ENCODE assay signal across 8 mouse cellular contexts in genomic region chr13:55693243-55693721, GRCm38 (mm10). TPM values are rescaled to one million over a fixed set of nuclear protein-coding genes. Genes with fewer than 3 reads are reported as not detected.
DNase-seq lines count a peak whose midpoint lies in the region; ATAC-seq and TF ChIP-seq lines count a peak whose summit lies in the region.

No protein-coding gene starts in this region.

- H3K4me1 ChIP-seq in forebrain, embryonic 14.5 days (ENCODE audit: control insufficient read depth, insufficient read depth, low read length): peaks cover 15% of the 10 kb centered on the region
- H3K4me1 ChIP-seq in limb, embryonic 13.5 days: peaks cover 19% of the 10 kb centered on the region
- H3K4me1 ChIP-seq in midbrain, postnatal 0 days (ENCODE audit: insufficient read depth, low read length): peaks cover 11% of the 10 kb centered on the region

- DNase-seq in layer of hippocampus, adult 2 months (ENCODE audit: low spot score in 2 of 2): no peak
- DNase-seq in layer of hippocampus, adult 9-11 months: no peak
- DNase-seq in Patski (ENCODE audit: low read depth, low spot score) (no peak), adipocyte (ENCODE audit: low spot score) (no peak)
- no peak for DNase-seq in forebrain, embryonic 14.5 days (ENCODE audit: low spot score)
- DNase-seq in midbrain, postnatal 0 days (ENCODE audit: low spot score): peak; percentile 12
- DNase-seq in adrenal gland, adult 2 months: no peak

- peak overlapping the region; percentile 99 for H3K9ac ChIP-seq in forebrain, embryonic 14.5 days (ENCODE audit: low read length)
- H3K9ac ChIP-seq in limb, embryonic 13.5 days: peak overlapping the region; percentile 100
- peak overlapping the region; percentile 100 for H3K9ac ChIP-seq in midbrain, postnatal 0 days (replicated peaks; ENCODE audit: low read length, poor library complexity, severe bottlenecking)

- H3K27me3 ChIP-seq in Patski: no peaks in the 10 kb centered on the region
- H3K27me3 ChIP-seq in forebrain, embryonic 14.5 days (replicated peaks; ENCODE audit: control insufficient read depth, insufficient read depth, low read length): no peaks in the 10 kb centered on the region
- no peaks in the 10 kb centered on the region for H3K27me3 ChIP-seq in limb, embryonic 13.5 days
- H3K27me3 ChIP-seq in midbrain, postnatal 0 days (ENCODE audit: insufficient read depth, low read length): no peaks in the 10 kb centered on the region

- H3K27ac ChIP-seq in layer of hippocampus, adult 2 months: peak overlapping the region; percentile 99
- peak overlapping the region; percentile 97 for H3K27ac ChIP-seq in forebrain, embryonic 14.5 days (ENCODE audit: low read depth, low read length)
- H3K27ac ChIP-seq in limb, embryonic 13.5 days: peak overlapping the region; percentile 97
- H3K27ac ChIP-seq in midbrain, postnatal 0 days (ENCODE audit: low read depth, low read length): peak overlapping the region; percentile 98

- in situ Hi-C loops in Patski (cut with MboI; ENCODE audit: low pct_unique_long_range_greater_than_20kb): no loop called here

- H3K4me3 ChIP-seq in layer of hippocampus, adult 2 months: peak overlapping the region; percentile 88
- H3K4me3 ChIP-seq in forebrain, embryonic 14.5 days (ENCODE audit: low read depth, low read length): peak overlapping the region; percentile 98
- peak overlapping the region; percentile 97 for H3K4me3 ChIP-seq in limb, embryonic 13.5 days
- H3K4me3 ChIP-seq in midbrain, postnatal 0 days (ENCODE audit: low read depth, low read length): peak overlapping the region; percentile 96

- TF ChIP-seq CTCF in layer of hippocampus, adult 2 months (conservative IDR thresholded peaks at IDR 0.05): no peak
- TF ChIP-seq CTCF in Patski (IDR thresholded peaks at IDR 0.05): no peak
- TF ChIP-seq CTCF in midbrain, postnatal 0 days (IDR thresholded peaks at IDR 0.05): no peak

- H3K4me2 ChIP-seq in forebrain, embryonic 14.5 days (ENCODE audit: low read length): peak overlapping the region; percentile 59
- peak overlapping the region; percentile 81 for H3K4me2 ChIP-seq in limb, embryonic 13.5 days (replicated peaks)
- H3K4me2 ChIP-seq in midbrain, postnatal 0 days (ENCODE audit: low read depth, low read length, poor library complexity, severe bottlenecking): peak overlapping the region; percentile 71

- 0 out of 2 replicates have a peak, but pooled peaks cover under 1% of the 10 kb centered on the region for H3K36me3 ChIP-seq in forebrain, embryonic 14.5 days (ENCODE audit: control insufficient read depth, insufficient read depth, low read length)
- H3K36me3 ChIP-seq in limb, embryonic 13.5 days: peaks cover 10% of the 10 kb centered on the region
- no peaks in the 10 kb centered on the region for H3K36me3 ChIP-seq in midbrain, postnatal 0 days (ENCODE audit: insufficient read depth, low read length)

- WGBS in forebrain, embryonic 14.5 days: under 1% methylated on average over 51 of the region's 70 CpGs
- WGBS in limb, embryonic 13.5 days: under 1% methylated on average over 42 of the region's 70 CpGs
- under 1% methylated on average over 38 of the region's 70 CpGs for WGBS in midbrain, postnatal 0 days

- no peaks in the 10 kb centered on the region for H3K9me3 ChIP-seq in forebrain, embryonic 14.5 days (replicated peaks; ENCODE audit: control insufficient read depth, low read length)
- H3K9me3 ChIP-seq in limb, embryonic 13.5 days: no peaks in the 10 kb centered on the region
- no peaks in the 10 kb centered on the region for H3K9me3 ChIP-seq in midbrain, postnatal 0 days (ENCODE audit: low read length)

- POLR2A ChIA-PET in Patski (lab: Charles Lee): interaction anchor here (0.5 to 3.6 kb wide), 5 partner anchors 8 to 123 kb away, joined by 3 to 20 read pairs (median 3); partner anchors contain the start of genes Pcbd2 and Txndc15

- CTCF ChIA-PET in Patski (lab: Charles Lee): interaction anchor here (1.1 to 2.3 kb wide), 6 partner anchors 10 to 34 kb away, joined by 3 to 13 read pairs (median 4); partner anchors contain the start of genes Pcbd2 and Txndc15

- ATAC-seq in Patski: peak; percentile 36
- peak; percentile 70 for ATAC-seq in forebrain, embryonic 14.5 days
- ATAC-seq in limb, embryonic 13.5 days (ENCODE audit: low FRiP score, low read depth): peak; percentile 74
- peak; percentile 77 for ATAC-seq in midbrain, postnatal 0 days (ENCODE audit: low FRiP score)

RNA-seq across cellular contexts. Expression of gene B230219D22Rik, which starts 0.4 kb away (rescaled TPM):
- total RNA-seq in layer of hippocampus, adult 2 months (2021): 10 to 100 TPM; 75.1 to 75.5 TPM
- polyA plus RNA-seq in Patski (2021): 92.1 TPM
- 56.4 and 61.4 TPM in 2 replicates for polyA plus RNA-seq in forebrain, embryonic 14.5 days (2014; fragmentation: Nextera tagmentation; extraction: Ambion mirVana)
- 65.9 and 66.4 TPM in 2 replicates for polyA plus RNA-seq in limb, embryonic 13.5 days (2015; fragmentation: Nextera tagmentation; extraction: Ambion mirVana)
- 164 and 177 TPM in 2 replicates for total RNA-seq in midbrain, postnatal 0 days (2014; rRNA removed)
- polyA plus RNA-seq in midbrain, postnatal 0 days (2015; fragmentation: Nextera tagmentation; extraction: Ambion mirVana): 58.4 and 62.8 TPM in 2 replicates
- 10 to 100 TPM; 51.3 to 61.4 TPM for total RNA-seq in adrenal gland, adult 2 months (2021)
- polyA plus RNA-seq in adrenal gland, adult 2 months (2012; rRNA removed): 16.5 and 19.5 TPM in 2 replicates

RNA-seq across cellular contexts. Expression of gene Txndc15, which starts 21.2 kb away (rescaled TPM):
- total RNA-seq in layer of hippocampus, adult 2 months (2021): 10 to 100 TPM; 68.6 to 69.0 TPM
- polyA plus RNA-seq in Patski (2021): 114 TPM
- polyA plus RNA-seq in forebrain, embryonic 14.5 days (2014; fragmentation: Nextera tagmentation; extraction: Ambion mirVana): 128 and 142 TPM in 2 replicates
- polyA plus RNA-seq in limb, embryonic 13.5 days (2015; fragmentation: Nextera tagmentation; extraction: Ambion mirVana): 109 and 113 TPM in 2 replicates
- total RNA-seq in midbrain, postnatal 0 days (2014; rRNA removed): 93.4 and 108 TPM in 2 replicates
- 137 and 142 TPM in 2 replicates for polyA plus RNA-seq in midbrain, postnatal 0 days (2015; fragmentation: Nextera tagmentation; extraction: Ambion mirVana)
- total RNA-seq in adrenal gland, adult 2 months (2021): 10 to 100 TPM; 53.5 to 81.2 TPM
- polyA plus RNA-seq in adrenal gland, adult 2 months (2012; rRNA removed): 72.3 and 73.9 TPM in 2 replicates

RNA-seq across cellular contexts. Expression of gene Pcbd2, which starts 33.9 kb away (rescaled TPM):
- total RNA-seq in layer of hippocampus, adult 2 months (2021): 10 to 100 TPM; 33.2 to 35.2 TPM
- 40.2 TPM for polyA plus RNA-seq in Patski (2021)
- polyA plus RNA-seq in forebrain, embryonic 14.5 days (2014; fragmentation: Nextera tagmentation; extraction: Ambion mirVana): 16.5 and 19.7 TPM in 2 replicates
- 40.2 and 49.8 TPM in 2 replicates for polyA plus RNA-seq in limb, embryonic 13.5 days (2015; fragmentation: Nextera tagmentation; extraction: Ambion mirVana)
- 7.2 and 8.6 TPM in 2 replicates for total RNA-seq in midbrain, postnatal 0 days (2014; rRNA removed)
- polyA plus RNA-seq in midbrain, postnatal 0 days (2015; fragmentation: Nextera tagmentation; extraction: Ambion mirVana): 28.2 and 30.6 TPM in 2 replicates
- 10 to 100 TPM; 73.8 to 81.6 TPM for total RNA-seq in adrenal gland, adult 2 months (2021)
- 16.0 and 16.1 TPM in 2 replicates for polyA plus RNA-seq in adrenal gland, adult 2 months (2012; rRNA removed)

RNA-seq across cellular contexts. Expression of gene Ddx46, which starts 58.5 kb away (rescaled TPM):
- 10 to 100 TPM; 50.8 to 54.8 TPM for total RNA-seq in layer of hippocampus, adult 2 months (2021)
- polyA plus RNA-seq in Patski (2021): 57.1 TPM
- polyA plus RNA-seq in forebrain, embryonic 14.5 days (2014; fragmentation: Nextera tagmentation; extraction: Ambion mirVana): 25.4 and 29.9 TPM in 2 replicates
- 38.8 and 39.9 TPM in 2 replicates for polyA plus RNA-seq in limb, embryonic 13.5 days (2015; fragmentation: Nextera tagmentation; extraction: Ambion mirVana)
- total RNA-seq in midbrain, postnatal 0 days (2014; rRNA removed): 22.3 and 29.8 TPM in 2 replicates
- 20.4 and 21.9 TPM in 2 replicates for polyA plus RNA-seq in midbrain, postnatal 0 days (2015; fragmentation: Nextera tagmentation; extraction: Ambion mirVana)
- total RNA-seq in adrenal gland, adult 2 months (2021): 10 to 100 TPM; 33.6 to 40.4 TPM
- 6.8 and 9.1 TPM in 2 replicates for polyA plus RNA-seq in adrenal gland, adult 2 months (2012; rRNA removed)
